Mouse (Mus musculus): ENCODE measurements around the gene Amhr2.

GRCm38 (mm10) chr15:102468675-102469370 is 23.7 kb downstream of the Amhr2 start:
- TF ChIP-seq CTCF (IDR thresholded peaks at IDR 0.05; ENCODE audit: insufficient read depth, low read length) (no peak), POLR2A (IDR thresholded peaks at IDR 0.05; ENCODE audit: borderline replicate concordance, extremely low read depth, low read depth, low read length) (no peak)
